Mouse (Mus musculus): ENCODE results near the gene Rab28. TPM values are rescaled to one million over a fixed set of nuclear protein-coding genes. Genes with fewer than 3 reads are reported as not detected.

The Rab28 gene
- total RNA-seq (2014; rRNA removed) = 39.2 and 45.5 TPM in 2 replicates
- polyA plus RNA-seq (2015; fragmentation: Nextera tagmentation; extraction: Ambion mirVana) = 46.0 and 50.1 TPM in 2 replicates

DNA sequence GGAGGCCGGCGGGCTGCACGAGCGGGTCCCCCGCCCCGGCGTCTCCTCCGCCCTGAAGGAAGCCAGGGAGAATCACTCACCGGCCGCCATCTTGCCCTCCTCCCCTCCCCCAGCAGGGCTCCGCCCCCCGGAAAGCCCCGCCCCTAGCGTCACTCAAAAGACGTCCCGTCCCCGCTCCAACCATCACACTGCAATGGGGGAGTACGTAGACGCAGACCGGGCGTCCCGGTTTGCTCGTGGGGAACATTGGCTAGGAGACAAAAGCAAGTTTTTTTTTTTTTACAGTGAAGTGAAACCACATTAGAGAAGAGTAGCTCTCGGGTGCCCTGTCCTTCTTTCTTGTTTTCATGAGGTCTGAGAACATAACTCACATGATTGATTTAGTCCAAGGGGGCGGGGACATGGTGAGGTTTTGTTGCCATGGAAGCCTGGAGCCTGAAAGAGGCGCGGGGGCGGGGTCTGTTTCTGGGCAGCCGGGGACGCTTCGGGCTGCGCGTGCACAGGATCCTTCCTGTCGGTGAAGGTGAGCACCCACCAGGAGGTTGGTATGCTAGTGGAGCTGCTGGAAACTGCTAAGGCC is at the start of gene Rab28:
Gene Rab28 (minus strand): TSS at position 107 of the 580 bp plus-strand sequence.
- H3K4me1 ChIP-seq (ENCODE audit: insufficient read depth, low read length) = peaks cover 5% of the 10 kb centered on the region; the same call in 1 of the 2 replicates
- 2% methylated on average over 30 of the region's 34 CpGs for WGBS
- peak within 1 kb of the TSS; percentile 91 for H3K9ac ChIP-seq (replicated peaks; ENCODE audit: low read length)
- peak within 1 kb of the TSS; percentile 90 for H3K27ac ChIP-seq
- no peaks in the 10 kb centered on the region for H3K9me3 ChIP-seq (ENCODE audit: low read length)
- H3K27me3 ChIP-seq (ENCODE audit: insufficient read depth, low read length) = no peaks in the 10 kb centered on the region
- 0 out of 2 replicates have a peak, but pooled peaks have one; percentile 10 for TF ChIP-seq CTCF (IDR thresholded peaks at IDR 0.05; ENCODE audit: low read depth)
- no peaks in the 10 kb centered on the region for H3K36me3 ChIP-seq (ENCODE audit: insufficient read depth, low read length)
- H3K4me3 ChIP-seq (ENCODE audit: low read length) = peak within 1 kb of the TSS; percentile 98
- H3K4me2 ChIP-seq (ENCODE audit: low read depth, low read length) = peak within 1 kb of the TSS; percentile 75
- ATAC-seq (peak; percentile 98), DNase-seq (ENCODE audit: low spot score) (peak; percentile 97)

DNA sequence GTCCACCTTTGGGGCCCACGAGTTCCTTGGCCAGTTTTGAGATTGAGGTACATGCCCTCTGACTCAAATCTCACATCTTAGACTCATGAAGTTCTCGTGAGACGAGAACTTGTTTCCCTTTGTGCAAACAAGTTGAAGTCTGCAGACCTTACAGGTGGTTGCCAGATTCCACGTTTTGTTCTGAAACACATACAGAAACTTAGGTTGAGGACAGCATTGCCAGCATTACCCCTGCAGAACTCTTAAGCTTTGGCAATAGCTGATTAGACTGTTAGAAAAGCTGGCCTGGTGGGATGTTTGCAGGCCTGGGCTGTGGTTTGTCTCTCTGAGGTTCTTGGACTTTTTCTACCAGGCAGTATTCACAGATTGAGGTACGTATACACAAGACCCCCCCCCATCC is 49.4 kb upstream of the Rab28 start:
- no peak for TF ChIP-seq CTCF (IDR thresholded peaks at IDR 0.05; ENCODE audit: low read depth)
- WGBS = 7% methylated on average over 5 of the region's 5 CpGs

DNA sequence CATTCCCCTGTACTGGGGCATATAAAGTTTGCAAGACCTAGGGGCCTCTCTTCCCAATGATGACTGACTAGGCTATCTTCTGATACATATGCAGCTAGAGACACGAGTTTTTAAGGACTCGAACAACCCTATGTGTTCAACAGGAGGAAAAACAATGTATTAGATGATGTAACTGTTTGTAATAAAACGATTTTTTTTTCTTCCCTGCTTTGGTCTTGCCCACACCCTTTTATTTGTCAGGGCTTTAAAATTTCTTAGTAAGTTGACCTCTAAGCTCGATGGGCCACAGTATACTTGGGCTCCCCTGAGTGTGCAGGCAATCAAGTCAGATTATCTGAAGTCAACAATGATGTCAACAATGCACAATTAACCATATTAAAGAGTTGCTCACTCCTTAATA is 48.4 kb upstream of the Rab28 start:
- H3K27ac ChIP-seq = no peak overlapping the region
- no peak for TF ChIP-seq CTCF (IDR thresholded peaks at IDR 0.05; ENCODE audit: low read depth)
- ATAC-seq = no peak
- H3K27me3 ChIP-seq (ENCODE audit: insufficient read depth, low read length) = peaks cover 85% of the 10 kb centered on the region
- no peaks in the 10 kb centered on the region; the same call in 1 of the 2 replicates for H3K4me1 ChIP-seq (ENCODE audit: insufficient read depth, low read length)
- no peak for DNase-seq (ENCODE audit: low spot score)
- no peaks in the 10 kb centered on the region for H3K36me3 ChIP-seq (ENCODE audit: insufficient read depth, low read length)
- no peak overlapping the region for H3K4me3 ChIP-seq (ENCODE audit: low read length)
- no peaks in the 10 kb centered on the region for H3K9me3 ChIP-seq (ENCODE audit: low read length)
- H3K9ac ChIP-seq (replicated peaks; ENCODE audit: low read length) = no peak overlapping the region
- H3K4me2 ChIP-seq (ENCODE audit: low read depth, low read length) = no peak overlapping the region
- 3% methylated on average over 4 of the region's 4 CpGs for WGBS

More for the DNA sequence above, 49.4 kb upstream of the Rab28 start:
- Histone ChIP-seq H3K4me1 (ENCODE audit: insufficient read depth, low read length) (no peaks in the 10 kb centered on the region; the same call in 1 of the 2 replicates), H3K27ac (no peak overlapping the region), H3K4me2 (ENCODE audit: low read depth, low read length) (no peak overlapping the region), H3K27me3 (ENCODE audit: insufficient read depth, low read length) (peaks cover 85% of the 10 kb centered on the region), H3K9me3 (ENCODE audit: low read length) (no peaks in the 10 kb centered on the region), H3K4me3 (ENCODE audit: low read length) (no peak overlapping the region), H3K9ac (replicated peaks; ENCODE audit: low read length) (no peak overlapping the region), H3K36me3 (ENCODE audit: insufficient read depth, low read length) (no peaks in the 10 kb centered on the region)
- ATAC-seq = no peak
- DNase-seq (ENCODE audit: low spot score) = no peak

DNA sequence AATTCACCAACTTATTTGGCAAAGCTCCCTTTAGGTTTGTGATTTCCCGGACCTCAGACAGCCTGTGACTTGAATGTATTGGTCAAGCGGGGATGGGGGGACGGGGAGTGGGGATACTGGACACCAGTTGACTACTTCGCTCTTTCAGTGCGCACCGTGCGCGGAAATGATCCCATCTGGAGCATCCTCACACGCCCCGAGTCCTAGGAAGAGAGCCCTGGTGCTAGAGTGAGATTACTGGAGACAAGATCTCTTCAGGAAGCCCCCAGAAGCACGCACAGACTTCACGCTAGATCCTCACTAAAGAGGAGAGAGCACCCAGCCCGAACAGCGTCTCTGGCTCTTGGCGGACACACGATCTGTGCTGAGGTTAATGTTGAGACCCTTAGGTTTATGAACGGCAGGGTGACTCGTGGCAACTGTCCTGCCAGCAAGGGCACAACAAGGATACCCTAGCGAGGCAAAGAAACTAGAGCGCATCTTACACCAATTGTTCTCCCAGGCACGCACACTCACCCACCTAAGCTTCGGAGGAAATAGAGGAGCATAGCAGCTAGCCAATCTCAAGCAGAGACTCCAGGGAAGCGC is 47.5 kb upstream of the Rab28 start:
- TF ChIP-seq CTCF (IDR thresholded peaks at IDR 0.05; ENCODE audit: low read depth) = no peak
- no peak overlapping the region for H3K9ac ChIP-seq (replicated peaks; ENCODE audit: low read length)
- peaks cover 86% of the 10 kb centered on the region for H3K27me3 ChIP-seq (ENCODE audit: insufficient read depth, low read length)
- H3K4me2 ChIP-seq (ENCODE audit: low read depth, low read length) = no peak overlapping the region
- no peaks in the 10 kb centered on the region for H3K4me1 ChIP-seq (ENCODE audit: insufficient read depth, low read length)
- no peak overlapping the region for H3K27ac ChIP-seq
- H3K36me3 ChIP-seq (ENCODE audit: insufficient read depth, low read length) = no peaks in the 10 kb centered on the region
- no peak for DNase-seq (ENCODE audit: low spot score)
- H3K4me3 ChIP-seq (ENCODE audit: low read length) = no peak overlapping the region
- H3K9me3 ChIP-seq (ENCODE audit: low read length) = no peaks in the 10 kb centered on the region
- 1% methylated on average over 23 of the region's 23 CpGs for WGBS
- ATAC-seq = no peak

- peaks cover 87% of the 10 kb centered on the region for H3K27me3 ChIP-seq (ENCODE audit: insufficient read depth, low read length)
- peak overlapping the region; percentile 17; the same call in 1 of the 2 replicates for H3K4me2 ChIP-seq (ENCODE audit: low read depth, low read length)
- under 1% methylated on average over 16 of the region's 16 CpGs for WGBS
- H3K9me3 ChIP-seq (ENCODE audit: low read length) = no peaks in the 10 kb centered on the region
- DNase-seq (ENCODE audit: low spot score) = no peak
- no peak overlapping the region for H3K4me3 ChIP-seq (ENCODE audit: low read length)
- no peak for ATAC-seq
- no peaks in the 10 kb centered on the region for H3K4me1 ChIP-seq (ENCODE audit: insufficient read depth, low read length)
- H3K36me3 ChIP-seq (ENCODE audit: insufficient read depth, low read length) = no peaks in the 10 kb centered on the region
- no peak for TF ChIP-seq CTCF (IDR thresholded peaks at IDR 0.05; ENCODE audit: low read depth)
- no peak overlapping the region for H3K27ac ChIP-seq
- no peak overlapping the region for H3K9ac ChIP-seq (replicated peaks; ENCODE audit: low read length)
Measured at GRCm38 (mm10) chr5:41754836-41755235, 46.9 kb upstream of the Rab28 start.

GRCm38 (mm10) chr5:41754226-41754775 is 46.3 kb upstream of the Rab28 start:
- Histone ChIP-seq H3K9me3 (ENCODE audit: low read length) (no peaks in the 10 kb centered on the region), H3K36me3 (ENCODE audit: insufficient read depth, low read length) (no peaks in the 10 kb centered on the region), H3K27me3 (ENCODE audit: insufficient read depth, low read length) (peaks cover 89% of the 10 kb centered on the region), H3K4me3 (ENCODE audit: low read length) (no peak overlapping the region), H3K27ac (no peak overlapping the region), H3K4me1 (ENCODE audit: insufficient read depth, low read length) (no peaks in the 10 kb centered on the region), H3K4me2 (ENCODE audit: low read depth, low read length) (peak overlapping the region; percentile 17; the same call in 1 of the 2 replicates), H3K9ac (replicated peaks; ENCODE audit: low read length) (no peak overlapping the region)
- no peak for TF ChIP-seq CTCF (IDR thresholded peaks at IDR 0.05; ENCODE audit: low read depth)
- no peak for DNase-seq (ENCODE audit: low spot score)
- under 1% methylated on average over 17 of the region's 17 CpGs for WGBS
- no peak for ATAC-seq
